Comparison of ENCODE assay signal across 8 mouse cellular contexts in the genomic region with DNA sequence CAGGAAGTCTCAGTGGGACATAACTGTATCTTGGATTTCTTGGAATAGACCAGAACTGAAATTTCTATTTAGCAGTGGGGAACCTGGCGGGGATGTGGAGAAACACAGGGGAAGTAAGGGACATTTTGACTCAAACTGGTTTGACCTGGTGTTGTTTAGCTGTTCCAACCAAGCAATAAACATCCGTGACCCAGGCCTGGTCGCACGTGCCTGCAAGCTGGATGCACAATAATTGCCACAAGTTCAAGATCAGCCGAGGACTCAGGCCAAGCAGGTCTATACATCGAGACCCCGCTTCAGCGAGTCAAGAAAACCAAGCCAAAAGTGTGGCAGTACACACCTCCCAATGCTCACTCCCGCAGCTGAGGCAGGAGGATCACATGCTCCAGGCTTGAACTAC. TPM values are rescaled to one million over a fixed set of nuclear protein-coding genes. Genes with fewer than 3 reads are reported as not detected.
A peak's percentile ranks its signal among the peaks of the same experiment; 100 is the strongest.
DNase-seq lines count a peak whose midpoint lies in the region; ATAC-seq and TF ChIP-seq lines count a peak whose summit lies in the region.

No protein-coding gene starts in this region.

- no peak for TF ChIP-seq CTCF in cerebellum, adult 2 months (IDR thresholded peaks at IDR 0.05; ENCODE audit: borderline replicate concordance, insufficient read depth, low read depth, low read length)

- H3K9me3 ChIP-seq in kidney, embryonic 15.5 days (replicated peaks): 0 out of 2 replicates have a peak, but pooled peaks cover 3% of the 10 kb centered on the region
- no peaks in the 10 kb centered on the region for H3K9me3 ChIP-seq in embryonic facial prominence, embryonic 15.5 days (replicated peaks)
- H3K9me3 ChIP-seq in intestine, embryonic 15.5 days: no peaks in the 10 kb centered on the region
- no peaks in the 10 kb centered on the region for H3K9me3 ChIP-seq in neural tube, embryonic 13.5 days

- H3K27me3 ChIP-seq in kidney, embryonic 15.5 days: no peaks in the 10 kb centered on the region
- H3K27me3 ChIP-seq in embryonic facial prominence, embryonic 15.5 days: peaks cover 4% of the 10 kb centered on the region; the same call in 1 of the 2 replicates
- no peaks in the 10 kb centered on the region for H3K27me3 ChIP-seq in intestine, embryonic 15.5 days (replicated peaks)
- H3K27me3 ChIP-seq in neural tube, embryonic 13.5 days: peaks cover 10% of the 10 kb centered on the region
- H3K27me3 ChIP-seq in cerebellum, adult 2 months (ENCODE audit: control insufficient read depth, insufficient read depth, low read length): no peaks in the 10 kb centered on the region

- WGBS in kidney, embryonic 15.5 days: 46% methylated on average over 9 of the region's 9 CpGs
- WGBS in embryonic facial prominence, embryonic 15.5 days: 51% methylated on average over 9 of the region's 9 CpGs
- 51% methylated on average over 9 of the region's 9 CpGs for WGBS in intestine, embryonic 15.5 days
- WGBS in neural tube, embryonic 13.5 days: 46% methylated on average over 9 of the region's 9 CpGs
- 49% methylated on average over 9 of the region's 9 CpGs for WGBS in cerebellum, adult 2 months

- peak overlapping the region; percentile 49 for H3K4me2 ChIP-seq in kidney, embryonic 15.5 days
- peak overlapping the region; percentile 35 for H3K4me2 ChIP-seq in embryonic facial prominence, embryonic 15.5 days (replicated peaks)
- peak overlapping the region; percentile 42; the same call in 1 of the 2 replicates for H3K4me2 ChIP-seq in intestine, embryonic 15.5 days (replicated peaks)
- peak overlapping the region; percentile 29 for H3K4me2 ChIP-seq in neural tube, embryonic 13.5 days

- DNase-seq in kidney, postnatal 14 days: no peak
- no peak for DNase-seq in cerebellum, adult 2 months
- DNase-seq in retina, embryonic 14.5 days (ENCODE audit: low spot score): no peak
- no peak for DNase-seq in kidney, adult 18-20 months

- TF ChIP-seq POLR2A in cerebellum, adult 2 months (IDR thresholded peaks at IDR 0.05; ENCODE audit: borderline replicate concordance, insufficient read depth, low read length): no peak

- H3K4me3 ChIP-seq in kidney, embryonic 15.5 days (replicated peaks): peak overlapping the region; percentile 41
- peak overlapping the region; percentile 35 for H3K4me3 ChIP-seq in embryonic facial prominence, embryonic 15.5 days (replicated peaks)
- no peak overlapping the region for H3K4me3 ChIP-seq in intestine, embryonic 15.5 days (replicated peaks)
- peak overlapping the region; percentile 22; the same call in 1 of the 2 replicates for H3K4me3 ChIP-seq in neural tube, embryonic 13.5 days
- H3K4me3 ChIP-seq in cerebellum, adult 2 months (replicated peaks; ENCODE audit: insufficient read depth, low read depth, low read length): no peak overlapping the region

- peaks cover 20% of the 10 kb centered on the region for H3K4me1 ChIP-seq in kidney, embryonic 15.5 days
- H3K4me1 ChIP-seq in embryonic facial prominence, embryonic 15.5 days: peaks cover 12% of the 10 kb centered on the region; the same call in 1 of the 2 replicates
- peaks cover 7% of the 10 kb centered on the region; the same call in 1 of the 2 replicates for H3K4me1 ChIP-seq in intestine, embryonic 15.5 days (replicated peaks)
- peaks cover 9% of the 10 kb centered on the region for H3K4me1 ChIP-seq in neural tube, embryonic 13.5 days (replicated peaks)
- H3K4me1 ChIP-seq in cerebellum, adult 2 months (ENCODE audit: control insufficient read depth, insufficient read depth, low read length): no peaks in the 10 kb centered on the region

- H3K9ac ChIP-seq in kidney, embryonic 15.5 days: no peak overlapping the region
- H3K9ac ChIP-seq in embryonic facial prominence, embryonic 15.5 days: no peak overlapping the region
- 0 out of 2 replicates have a peak overlapping the region, but pooled peaks have one; percentile 4 for H3K9ac ChIP-seq in intestine, embryonic 15.5 days
- H3K9ac ChIP-seq in neural tube, embryonic 13.5 days: peak overlapping the region; percentile 49

- peak overlapping the region; percentile 58 for H3K27ac ChIP-seq in kidney, embryonic 15.5 days
- H3K27ac ChIP-seq in embryonic facial prominence, embryonic 15.5 days (replicated peaks): peak overlapping the region; percentile 60
- H3K27ac ChIP-seq in intestine, embryonic 15.5 days: no peak overlapping the region
- H3K27ac ChIP-seq in neural tube, embryonic 13.5 days (replicated peaks): no peak overlapping the region
- H3K27ac ChIP-seq in cerebellum, adult 2 months (ENCODE audit: insufficient read depth, low read length): no peak overlapping the region

- no peaks in the 10 kb centered on the region for H3K36me3 ChIP-seq in kidney, embryonic 15.5 days
- no peaks in the 10 kb centered on the region for H3K36me3 ChIP-seq in embryonic facial prominence, embryonic 15.5 days
- no peaks in the 10 kb centered on the region for H3K36me3 ChIP-seq in intestine, embryonic 15.5 days
- H3K36me3 ChIP-seq in neural tube, embryonic 13.5 days: no peaks in the 10 kb centered on the region

- ATAC-seq in kidney, embryonic 15.5 days (replicated peaks; ENCODE audit: low FRiP score): no peak
- no peak for ATAC-seq in embryonic facial prominence, embryonic 15.5 days (ENCODE audit: insufficient number of reproducible peaks, low FRiP score, low TSS enrichment, low read depth)
- no peak for ATAC-seq in intestine, embryonic 15.5 days
- ATAC-seq in neural tube, embryonic 13.5 days (ENCODE audit: low read depth): no peak

RNA-seq across cellular contexts. Expression of a gene that starts 15.5 kb away (rescaled TPM):
- polyA plus RNA-seq in kidney, embryonic 15.5 days (2015; fragmentation: Nextera tagmentation; extraction: Ambion mirVana): 7.1 and 8.4 TPM in 2 replicates
- 7.2 and 8.4 TPM in 2 replicates for polyA plus RNA-seq in embryonic facial prominence, embryonic 15.5 days (2015; fragmentation: Nextera tagmentation; extraction: Ambion mirVana)
- polyA plus RNA-seq in intestine, embryonic 15.5 days (2015; fragmentation: Nextera tagmentation; extraction: Ambion mirVana): 5.5 and 6.9 TPM in 2 replicates
- 15.6 and 16.7 TPM in 2 replicates for polyA plus RNA-seq in neural tube, embryonic 13.5 days (2015; fragmentation: Nextera tagmentation; extraction: Ambion mirVana)
- polyA plus RNA-seq in cerebellum, adult 2 months (2012; rRNA removed): 16.1 and 16.2 TPM in 2 replicates

RNA-seq across cellular contexts. Expression of a gene that starts 15.7 kb away (rescaled TPM):
- polyA plus RNA-seq in kidney, embryonic 15.5 days (2015; fragmentation: Nextera tagmentation; extraction: Ambion mirVana): 0.67 and 0.70 TPM in 2 replicates
- 2.0 and 2.2 TPM in 2 replicates for polyA plus RNA-seq in embryonic facial prominence, embryonic 15.5 days (2015; fragmentation: Nextera tagmentation; extraction: Ambion mirVana)
- polyA plus RNA-seq in intestine, embryonic 15.5 days (2015; fragmentation: Nextera tagmentation; extraction: Ambion mirVana): 0.32 and 0.63 TPM in 2 replicates
- polyA plus RNA-seq in neural tube, embryonic 13.5 days (2015; fragmentation: Nextera tagmentation; extraction: Ambion mirVana): 1.0 and 1.5 TPM in 2 replicates
- 145 and 151 TPM in 2 replicates for polyA plus RNA-seq in cerebellum, adult 2 months (2012; rRNA removed)

RNA-seq across cellular contexts. Expression of a gene that starts 23.8 kb away (rescaled TPM):
- polyA plus RNA-seq in kidney, embryonic 15.5 days (2015; fragmentation: Nextera tagmentation; extraction: Ambion mirVana): 3.6 and 5.2 TPM in 2 replicates
- polyA plus RNA-seq in embryonic facial prominence, embryonic 15.5 days (2015; fragmentation: Nextera tagmentation; extraction: Ambion mirVana): 11.5 and 11.6 TPM in 2 replicates
- 19.3 and 20.4 TPM in 2 replicates for polyA plus RNA-seq in intestine, embryonic 15.5 days (2015; fragmentation: Nextera tagmentation; extraction: Ambion mirVana)
- 1.6 and 1.8 TPM in 2 replicates for polyA plus RNA-seq in neural tube, embryonic 13.5 days (2015; fragmentation: Nextera tagmentation; extraction: Ambion mirVana)
- 7.9 and 10.8 TPM in 2 replicates for polyA plus RNA-seq in cerebellum, adult 2 months (2012; rRNA removed)

RNA-seq across cellular contexts. Expression of a gene that starts 27.4 kb away (rescaled TPM):
- 260 and 283 TPM in 2 replicates for polyA plus RNA-seq in kidney, embryonic 15.5 days (2015; fragmentation: Nextera tagmentation; extraction: Ambion mirVana)
- 247 and 250 TPM in 2 replicates for polyA plus RNA-seq in embryonic facial prominence, embryonic 15.5 days (2015; fragmentation: Nextera tagmentation; extraction: Ambion mirVana)
- polyA plus RNA-seq in intestine, embryonic 15.5 days (2015; fragmentation: Nextera tagmentation; extraction: Ambion mirVana): 180 and 201 TPM in 2 replicates
- 238 and 241 TPM in 2 replicates for polyA plus RNA-seq in neural tube, embryonic 13.5 days (2015; fragmentation: Nextera tagmentation; extraction: Ambion mirVana)
- polyA plus RNA-seq in cerebellum, adult 2 months (2012; rRNA removed): 193 and 199 TPM in 2 replicates

RNA-seq across cellular contexts. Expression of a gene that starts 34.6 kb away (rescaled TPM):
- 790 and 798 TPM in 2 replicates for polyA plus RNA-seq in kidney, embryonic 15.5 days (2015; fragmentation: Nextera tagmentation; extraction: Ambion mirVana)
- polyA plus RNA-seq in embryonic facial prominence, embryonic 15.5 days (2015; fragmentation: Nextera tagmentation; extraction: Ambion mirVana): 659 and 673 TPM in 2 replicates
- polyA plus RNA-seq in intestine, embryonic 15.5 days (2015; fragmentation: Nextera tagmentation; extraction: Ambion mirVana): 890 and 1,161 TPM in 2 replicates
- 462 and 574 TPM in 2 replicates for polyA plus RNA-seq in neural tube, embryonic 13.5 days (2015; fragmentation: Nextera tagmentation; extraction: Ambion mirVana)
- 1,410 and 1,545 TPM in 2 replicates for polyA plus RNA-seq in cerebellum, adult 2 months (2012; rRNA removed)

Comparison
In these comparisons a context has a peak if more than half of its experiments do, and no peak if none do; other contexts are left out.
1. H3K27ac ChIP-seq: peak in kidney, embryonic 15.5 days (single experiment) and embryonic facial prominence, embryonic 15.5 days (single experiment); none in intestine, embryonic 15.5 days (single experiment), neural tube, embryonic 13.5 days (single experiment) and cerebellum, adult 2 months (single experiment).
2. H3K4me3 ChIP-seq: peak in kidney, embryonic 15.5 days (single experiment), embryonic facial prominence, embryonic 15.5 days (single experiment) and neural tube, embryonic 13.5 days (single experiment); none in intestine, embryonic 15.5 days (single experiment) and cerebellum, adult 2 months (single experiment).
3. H3K9ac ChIP-seq: peak in intestine, embryonic 15.5 days (single experiment) and neural tube, embryonic 13.5 days (single experiment); none in kidney, embryonic 15.5 days (single experiment) and embryonic facial prominence, embryonic 15.5 days (single experiment).
4. RNA of a gene that starts 15.7 kb away (polyA plus RNA-seq): 145 to 151 TPM in cerebellum, adult 2 months; 2.0 to 2.2 TPM in embryonic facial prominence, embryonic 15.5 days, 1.0 to 1.5 TPM in neural tube, embryonic 13.5 days, 0.67 to 0.70 TPM in kidney, embryonic 15.5 days and 0.32 to 0.63 TPM in intestine, embryonic 15.5 days; every median in the first group is over 10 times any median in the second.
5. Peak in every context shown above with its lines, with median percentiles within 50 percentile points of each other: H3K4me2 ChIP-seq.